Mouse (Mus musculus) adrenal gland, postnatal 36 days (tissue): ENCODE results near the gene Ccdc32. TPM values are rescaled to one million over a fixed set of nuclear protein-coding genes. Genes with fewer than 3 reads are reported as not detected.
"Not testable (repeated sequence)": the region's sequence is repeated elsewhere in the genome, so short reads cannot be mapped to it uniquely, and the experiment has no call there.

Experiments used
- DNase-seq, 2 experiments: peaks; one replicate each; pipeline ENCODE4 v3.0.0; 2021; ENCODE audit warnings: mixed read lengths in 1 of 2
- long read RNA-seq, 2 experiments: library from polyadenylated mRNA; stranded (forward); transcript quantifications; one replicate each; pipeline ENCODE4 v2.0.0; 2021; ENCODE audit warnings: borderline sequencing depth in 2 of 2
- total RNA-seq, 2 experiments: library from RNA; stranded (reverse); gene quantifications; 2 replicates each; pipeline ENCODE4 v1.2.3; 2021

Gene Ccdc32
- total RNA-seq: 10 to 100 TPM; 16.7 to 18.8 TPM
- long read RNA-seq, experiment 1, transcript Ccdc32-201 (4 exons, 1,870 nt): major isoform, 41 of 61 reads
- long read RNA-seq, experiment 1, partial matches to known transcripts: 3 of 61 reads
- long read RNA-seq, experiment 1, other reads (novel, unspliced or antisense): 17 of 61 reads
- long read RNA-seq, experiment 2, transcript Ccdc32-201 (4 exons, 1,870 nt): major isoform, 7 of 14 reads
- long read RNA-seq, experiment 2, partial matches to known transcripts: 0 of 14 reads
- long read RNA-seq, experiment 2, other reads (novel, unspliced or antisense): 7 of 14 reads

GRCm38 (mm10) chr2:119028941-119029551 is at the start of gene Ccdc32:
Ccdc32 (minus strand) TSS chr2:119029393.
- DNase-seq: peak; percentile 91 to 93

GRCm38 (mm10) chr2:119072397-119072796 is 43.2 kb upstream of the Ccdc32 start:
- DNase-seq: no peak

- no peak for DNase-seq
Measured at GRCm38 (mm10) chr2:119060139-119060538, 30.9 kb upstream of the Ccdc32 start.

GRCm38 (mm10) chr2:119050132-119050650 is 21.0 kb upstream of the Ccdc32 start:
- no peak for DNase-seq

- DNase-seq: no peak
Measured at GRCm38 (mm10) chr2:119047849-119048248, 18.7 kb upstream of the Ccdc32 start.

- DNase-seq: peak; percentile 88 to 91
Measured at GRCm38 (mm10) chr2:119046649-119047611, 17.7 kb upstream of the Ccdc32 start, which contains the start of gene Knl1. Knl1 (plus strand) TSS chr2:119047119.

GRCm38 (mm10) chr2:119045163-119045562 is 16.0 kb upstream of the Ccdc32 start:
- DNase-seq: no peak

- DNase-seq: no peak
Measured at GRCm38 (mm10) chr2:119040882-119041281, 11.7 kb upstream of the Ccdc32 start.

- DNase-seq: no peak
Measured at GRCm38 (mm10) chr2:119035397-119035745, 6.2 kb upstream of the Ccdc32 start.

GRCm38 (mm10) chr2:119034656-119035396 is 5.6 kb upstream of the Ccdc32 start, which contains the start of gene Rpusd2:
Rpusd2 (plus strand) TSS chr2:119034790.
- DNase-seq: peak; percentile 94 to 95

- DNase-seq: no peak
Measured at GRCm38 (mm10) chr2:119032191-119032590, 3.0 kb upstream of the Ccdc32 start.

- no peak for DNase-seq
Measured at GRCm38 (mm10) chr2:119026951-119027350, 2.2 kb downstream of the Ccdc32 start.

- DNase-seq: no peak
Measured at GRCm38 (mm10) chr2:119025239-119025616, 4.0 kb downstream of the Ccdc32 start.

- no peak for DNase-seq
Measured at GRCm38 (mm10) chr2:119024536-119025238, 4.5 kb downstream of the Ccdc32 start.

GRCm38 (mm10) chr2:119023154-119023660 is 6.0 kb downstream of the Ccdc32 start:
- DNase-seq: no peak

GRCm38 (mm10) chr2:119019538-119019937 is 9.7 kb downstream of the Ccdc32 start:
- DNase-seq: no peak

- no peak for DNase-seq
Measured at GRCm38 (mm10) chr2:119019131-119019530, 10.1 kb downstream of the Ccdc32 start.

- no peak for DNase-seq
Measured at GRCm38 (mm10) chr2:119018391-119019122, 10.6 kb downstream of the Ccdc32 start.

- no peak for DNase-seq
Measured at GRCm38 (mm10) chr2:119017647-119018046, 11.5 kb downstream of the Ccdc32 start.

- not testable (repeated sequence) for DNase-seq
Measured at GRCm38 (mm10) chr2:119016312-119016711, 12.9 kb downstream of the Ccdc32 start.
